Mouse (Mus musculus) kidney, adult 8-10 months (tissue): ENCODE data around the gene Serpine2.
A peak's percentile ranks its signal among the peaks of the same experiment; 100 is the strongest.

Experiments used
- DNase-seq, 2 experiments: peaks; one replicate each; pipeline ENCODE4 v3.0.0; 2022

The Serpine2 gene

GRCm38 (mm10) chr1:79809447-79809846 is 51.5 kb downstream of the Serpine2 start:
- no peak for DNase-seq

- no peak for DNase-seq
These were observed 54.1 kb downstream of the Serpine2 start for GRCm38 (mm10) chr1:79806865-79807264.

GRCm38 (mm10) chr1:79803614-79804013 is 57.4 kb downstream of the Serpine2 start:
- no peak for DNase-seq

GRCm38 (mm10) chr1:79802858-79803427 is 58.0 kb downstream of the Serpine2 start:
- no peak for DNase-seq

GRCm38 (mm10) chr1:79797084-79797483 is 63.9 kb downstream of the Serpine2 start:
- DNase-seq, result no peak

- DNase-seq, result peak in 1 of 2 experiments; percentile 17
These were observed 74.6 kb downstream of the Serpine2 start for GRCm38 (mm10) chr1:79786267-79786927.

- DNase-seq, result peak in 1 of 2 experiments; percentile 27
These were observed 78.5 kb downstream of the Serpine2 start for GRCm38 (mm10) chr1:79782433-79782832.

- DNase-seq, result no peak
These were observed 83.0 kb downstream of the Serpine2 start for GRCm38 (mm10) chr1:79778011-79778410.

- peak; percentile 97 to 99 for DNase-seq
These were observed 85.0 kb downstream of the Serpine2 start, which contains the start of the genes Mrpl44 and Wdfy1 for GRCm38 (mm10) chr1:79775927-79776458. TSS of gene Mrpl44 (plus strand) at chr1:79776018. TSS of gene Wdfy1 (minus strand) at chr1:79776143.

GRCm38 (mm10) chr1:79774164-79774780 is 86.7 kb downstream of the Serpine2 start:
- DNase-seq, result no peak

GRCm38 (mm10) chr1:79768231-79768630 is 92.7 kb downstream of the Serpine2 start:
- DNase-seq, result no peak

GRCm38 (mm10) chr1:79764483-79764882 is 96.5 kb downstream of the Serpine2 start:
- no peak for DNase-seq

- no peak for DNase-seq
These were observed 96.9 kb downstream of the Serpine2 start for GRCm38 (mm10) chr1:79764031-79764430.

- no peak for DNase-seq
These were observed 98.4 kb downstream of the Serpine2 start for GRCm38 (mm10) chr1:79762282-79763250.

GRCm38 (mm10) chr1:79761917-79762271 is 99.1 kb downstream of the Serpine2 start:
- DNase-seq, result no peak

- peak; percentile 72 to 78 for DNase-seq
These were observed 99.7 kb downstream of the Serpine2 start for GRCm38 (mm10) chr1:79761106-79761916.

- DNase-seq, result peak; percentile 83 to 89
These were observed 100.3 kb downstream of the Serpine2 start for GRCm38 (mm10) chr1:79760656-79761055.

GRCm38 (mm10) chr1:79759436-79759972 is 101.5 kb downstream of the Serpine2 start:
- no peak for DNase-seq

- DNase-seq, result no peak
These were observed 102.0 kb downstream of the Serpine2 start for GRCm38 (mm10) chr1:79759006-79759405.

- no peak for DNase-seq
These were observed 103.4 kb downstream of the Serpine2 start for GRCm38 (mm10) chr1:79757597-79757996.

GRCm38 (mm10) chr1:79757161-79757560 is 103.8 kb downstream of the Serpine2 start:
- peak; percentile 52 to 58 for DNase-seq
